Mouse (Mus musculus) urinary bladder, adult 18-20 months (tissue): Measurements from ENCODE around the gene Prkar2b.

Experiments
- DNase-seq, 2 experiments: peaks; one replicate each; pipeline ENCODE4 v3.0.0; 2022; ENCODE audit warnings: low spot score in 2 of 2, mixed read lengths in 2 of 2

The Prkar2b gene

GRCm38 (mm10) chr12:32060247-32061089, 628 bp downstream of the Prkar2b start:
- DNase-seq, result peak in 1 of 2 experiments; percentile 35

GRCm38 (mm10) chr12:32059707-32060106, 1.4 kb downstream of the Prkar2b start:
- DNase-seq, result no peak

- no peak for DNase-seq
These were observed 2.0 kb downstream of the Prkar2b start for GRCm38 (mm10) chr12:32059135-32059534.

- DNase-seq, result no peak
These were observed 3.5 kb downstream of the Prkar2b start for GRCm38 (mm10) chr12:32057461-32058199.

GRCm38 (mm10) chr12:32055797-32056196, 5.3 kb downstream of the Prkar2b start:
- DNase-seq, result no peak

GRCm38 (mm10) chr12:32054476-32055166, 6.5 kb downstream of the Prkar2b start:
- DNase-seq, result no peak

GRCm38 (mm10) chr12:32053637-32054366, 7.3 kb downstream of the Prkar2b start:
- DNase-seq, result no peak

- no peak for DNase-seq
These were observed 8.2 kb downstream of the Prkar2b start for GRCm38 (mm10) chr12:32052882-32053281.

- no peak for DNase-seq
These were observed 10.9 kb downstream of the Prkar2b start for GRCm38 (mm10) chr12:32050165-32050564.

- no peak for DNase-seq
These were observed 15.3 kb downstream of the Prkar2b start for GRCm38 (mm10) chr12:32045566-32046330.

GRCm38 (mm10) chr12:32044487-32045134, 16.5 kb downstream of the Prkar2b start:
- no peak for DNase-seq

GRCm38 (mm10) chr12:32033536-32033935, 27.6 kb downstream of the Prkar2b start:
- DNase-seq, result no peak

GRCm38 (mm10) chr12:32032917-32033316, 28.2 kb downstream of the Prkar2b start:
- no peak for DNase-seq

- DNase-seq, result no peak
These were observed 42.7 kb downstream of the Prkar2b start for GRCm38 (mm10) chr12:32018376-32018750.

- peak in 1 of 2 experiments; percentile 10 for DNase-seq
These were observed 43.3 kb downstream of the Prkar2b start for GRCm38 (mm10) chr12:32017636-32018375.

GRCm38 (mm10) chr12:32016472-32016871, 44.6 kb downstream of the Prkar2b start:
- no peak for DNase-seq

- DNase-seq, result no peak
These were observed 45.8 kb downstream of the Prkar2b start for GRCm38 (mm10) chr12:32015268-32015769.

GRCm38 (mm10) chr12:32014811-32015210, 46.3 kb downstream of the Prkar2b start:
- DNase-seq, result no peak

GRCm38 (mm10) chr12:32012169-32012568, 48.9 kb downstream of the Prkar2b start:
- DNase-seq, result no peak
